Mouse (Mus musculus) cerebellum, adult 11 months (tissue): ENCODE measurements at regions not wholly inside any gene's neighbourhood (a gene's known extent, or its start where the extent isn't known, plus 50 kb on each side); places are given as distances from the start of the nearest gene placed in this dataset.
"Not testable (repeated sequence)": the region's sequence is repeated elsewhere in the genome, so short reads cannot be mapped to it uniquely, and the experiment has no call there.

Source experiments
- DNase-seq: peaks from one replicate; pipeline ENCODE4 v3.0.0; 2022

DNA sequence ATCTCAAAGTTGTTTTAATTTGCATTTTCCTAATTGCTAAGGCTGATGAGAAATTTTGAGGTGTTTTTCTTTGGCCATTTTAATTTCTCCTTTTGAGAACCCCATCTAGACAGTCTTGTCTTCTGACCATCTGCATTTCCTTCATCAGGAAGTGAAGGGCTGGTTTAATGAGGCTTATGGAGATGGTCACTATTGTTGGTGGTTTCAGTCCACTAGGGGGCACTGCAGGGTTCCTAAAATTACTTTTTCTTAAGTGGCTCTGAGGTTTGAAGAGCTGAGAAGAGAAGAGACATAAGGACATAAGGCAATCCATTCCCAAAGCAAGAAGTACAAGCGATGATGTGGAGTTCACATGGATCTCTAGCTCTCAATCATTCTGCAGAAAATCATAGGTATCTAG lies 805.6 kb upstream of the Olfr1507 start:
- not testable (repeated sequence) for DNase-seq

DNA sequence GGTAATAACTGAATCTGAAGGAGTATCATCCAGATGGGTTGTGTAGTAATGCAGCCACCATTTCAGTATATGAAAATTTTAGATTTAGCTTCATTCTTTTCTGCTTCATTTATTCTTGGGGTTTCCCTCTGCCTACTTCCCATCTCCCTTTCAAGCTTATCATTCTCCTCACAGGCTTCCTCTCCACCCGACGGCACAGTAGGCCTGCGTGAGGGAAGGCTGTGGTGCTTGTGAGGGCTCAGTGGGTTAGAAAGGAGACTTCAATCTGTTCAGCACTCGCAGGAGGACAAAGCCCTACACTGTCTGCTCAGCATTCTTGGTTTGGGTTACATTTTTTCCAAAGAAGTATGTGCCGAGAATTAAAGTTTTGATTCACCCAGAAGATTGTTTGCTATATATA lies 804.2 kb upstream of the Olfr1507 start:
- not testable (repeated sequence) for DNase-seq

DNA sequence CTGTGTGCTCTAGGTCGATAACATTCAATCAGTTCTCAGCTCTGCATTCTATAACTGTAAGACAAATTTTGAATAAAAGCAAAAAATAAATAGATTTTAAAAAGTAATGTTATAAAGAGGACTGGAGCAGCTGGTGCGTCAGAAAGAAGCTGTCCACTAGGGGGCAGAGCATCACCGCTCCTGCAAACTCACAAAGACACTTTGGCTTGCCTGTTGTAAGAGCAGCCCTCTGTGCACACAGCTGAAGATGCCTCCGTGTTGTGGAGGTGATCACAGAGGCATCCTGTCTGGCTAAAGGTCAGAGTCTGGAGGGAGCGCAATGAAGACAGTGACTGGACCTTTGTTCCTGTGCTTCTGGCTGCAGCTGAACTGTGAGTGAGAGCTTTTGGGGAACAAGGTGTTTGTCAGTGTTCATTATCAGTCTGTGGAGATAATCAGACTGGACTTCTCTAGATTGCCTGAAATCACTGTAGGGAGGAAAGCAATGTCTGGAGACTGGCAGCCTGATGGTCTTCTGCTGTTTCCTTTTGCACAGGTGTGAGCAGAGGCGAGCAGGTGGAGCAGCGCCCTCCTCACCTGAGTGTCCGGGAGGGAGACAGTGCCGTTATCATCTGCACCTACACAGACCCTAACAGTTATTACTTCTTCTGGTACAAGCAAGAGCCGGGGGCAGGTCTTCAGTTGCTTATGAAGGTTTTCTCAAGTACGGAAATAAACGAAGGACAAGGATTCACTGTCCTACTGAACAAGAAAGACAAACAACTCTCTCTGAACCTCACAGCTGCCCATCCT lies 788.0 kb upstream of the Olfr1507 start:
- not testable (repeated sequence) for DNase-seq

DNA sequence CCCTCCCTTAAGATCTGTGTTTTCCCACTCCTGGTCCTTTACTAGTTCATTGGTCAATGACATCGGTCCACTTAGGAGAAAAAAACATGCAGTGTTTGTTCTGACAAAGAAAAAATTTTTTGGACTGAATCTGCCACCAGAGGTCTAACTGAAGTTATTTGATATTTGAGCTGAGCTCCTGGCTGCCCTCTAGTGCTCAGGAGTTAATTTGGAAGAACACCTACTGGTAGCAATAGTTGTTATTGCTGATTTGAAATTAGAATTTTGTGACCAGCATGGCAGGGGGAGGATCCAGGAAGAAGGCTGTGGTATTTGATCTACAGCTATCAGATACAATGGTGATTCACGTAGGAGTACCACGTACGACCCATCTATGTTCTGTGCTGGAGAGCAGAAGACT lies 777.7 kb upstream of the Olfr1507 start:
- not testable (repeated sequence) for DNase-seq

DNA sequence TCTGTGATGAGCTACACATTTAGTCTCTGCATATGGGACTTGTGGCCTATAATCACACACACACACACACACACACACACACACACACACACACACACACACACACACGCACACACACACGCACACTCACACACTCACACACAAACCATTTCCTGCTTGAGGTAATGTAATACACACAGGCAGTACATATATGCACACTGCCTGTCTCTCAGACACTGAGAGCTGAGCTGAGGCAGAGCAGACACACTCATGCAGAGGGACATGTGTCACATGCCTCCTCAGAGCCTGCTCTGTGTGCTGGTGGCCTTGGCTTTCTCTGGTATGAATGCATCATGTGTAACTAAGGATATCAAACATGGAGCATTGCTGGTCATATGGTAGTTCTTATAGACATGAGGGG lies 772.1 kb upstream of the Olfr1507 start:
- not testable (repeated sequence) for DNase-seq

DNA sequence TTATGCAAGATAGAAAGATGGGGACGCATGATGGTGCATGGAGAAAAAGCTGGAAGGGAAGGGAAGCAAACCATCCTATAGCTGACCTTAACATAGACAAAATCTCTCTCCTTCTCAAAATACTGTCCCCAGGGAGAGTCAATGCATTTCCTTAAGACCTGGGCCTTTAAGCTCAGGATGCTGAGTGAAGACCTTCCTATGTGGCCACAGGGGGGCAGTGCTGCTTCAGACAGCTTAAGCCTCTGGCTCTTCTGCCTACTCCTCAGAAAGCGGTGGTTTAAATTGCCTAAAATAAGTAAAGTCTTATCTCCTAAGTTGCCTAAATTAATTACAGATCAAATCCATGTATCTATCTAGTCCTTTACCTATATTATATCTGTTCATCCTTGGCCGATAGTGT lies 760.4 kb upstream of the Olfr1507 start:
- not testable (repeated sequence) for DNase-seq

DNA sequence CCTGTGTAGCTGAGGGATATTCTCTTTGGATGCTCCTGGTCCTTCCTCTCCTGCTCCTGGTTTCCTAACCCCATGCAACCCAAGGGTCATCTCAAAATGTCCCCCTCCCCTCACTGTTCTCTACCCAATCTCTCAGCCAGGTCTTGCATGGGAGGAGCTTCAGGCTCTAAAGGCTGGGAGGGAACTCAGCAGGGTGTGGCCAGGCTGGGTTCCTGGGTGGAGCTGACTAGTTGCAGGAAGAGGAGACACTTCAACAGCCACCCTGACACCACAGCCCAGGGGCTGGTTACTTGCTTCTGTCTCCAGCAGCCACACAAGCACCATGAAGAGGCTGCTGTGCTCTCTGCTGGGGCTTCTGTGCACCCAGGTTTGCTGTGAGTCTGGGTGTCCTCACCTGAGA lies 757.9 kb upstream of the Olfr1507 start:
- not testable (repeated sequence) for DNase-seq

DNA sequence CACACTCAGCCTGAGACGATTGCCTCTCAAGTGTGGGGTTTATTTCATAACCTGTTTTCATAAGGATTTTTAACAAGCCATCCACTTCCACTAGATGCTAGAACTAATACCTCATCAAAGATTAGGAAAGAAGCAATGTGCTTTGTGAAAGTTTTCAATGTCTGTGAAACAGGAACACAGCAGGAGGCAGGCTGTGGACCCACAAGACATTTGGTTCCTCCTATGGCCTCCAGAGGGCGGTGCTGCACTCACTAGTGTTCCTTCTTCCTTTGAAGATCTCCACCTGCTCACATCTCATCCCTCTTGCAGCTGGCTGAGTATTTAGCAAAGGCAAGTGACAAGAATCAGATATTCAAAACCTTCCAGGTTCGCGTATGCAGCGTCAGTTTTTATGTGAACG lies 735.6 kb upstream of the Olfr1507 start:
- DNase-seq, result not testable (repeated sequence)

DNA sequence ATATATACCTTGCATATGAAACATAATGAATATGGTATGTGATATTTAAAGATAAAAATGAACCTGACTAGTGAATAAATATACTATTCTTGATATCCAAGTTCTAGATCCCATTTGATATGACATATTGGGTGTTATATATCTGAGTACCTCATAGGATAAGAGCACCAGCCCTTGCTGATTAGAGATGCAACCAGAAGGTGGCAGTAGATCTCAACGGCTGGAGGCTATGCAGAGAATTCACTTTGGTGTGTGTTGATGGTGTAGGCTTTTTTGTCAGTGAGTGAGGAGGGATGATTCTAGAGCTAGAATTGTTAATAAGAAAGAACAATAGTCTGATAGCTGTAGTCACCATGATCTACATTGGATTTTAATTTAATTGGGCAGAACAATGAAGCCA lies 729.2 kb upstream of the Olfr1507 start:
- not testable (repeated sequence) for DNase-seq

DNA sequence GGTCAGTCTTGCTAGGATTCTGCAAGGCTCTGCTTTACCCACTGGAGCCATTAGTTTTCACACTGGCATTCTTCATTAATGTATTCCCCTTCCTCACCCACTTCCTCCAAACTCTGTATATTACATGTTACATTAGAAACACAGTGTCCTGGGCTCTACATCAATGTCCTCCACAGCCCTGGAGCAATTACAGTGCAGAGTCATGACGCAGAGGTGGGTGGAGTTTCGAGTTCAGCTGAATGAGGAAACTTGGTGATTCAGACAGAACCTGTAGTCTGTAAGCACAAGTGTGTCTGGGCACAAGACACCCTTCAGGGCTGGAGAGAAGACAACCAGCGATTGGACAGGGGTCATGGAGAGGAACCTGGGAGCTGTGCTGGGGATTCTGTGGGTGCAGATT lies 715.0 kb upstream of the Olfr1507 start:
- DNase-seq, result not testable (repeated sequence)

DNA sequence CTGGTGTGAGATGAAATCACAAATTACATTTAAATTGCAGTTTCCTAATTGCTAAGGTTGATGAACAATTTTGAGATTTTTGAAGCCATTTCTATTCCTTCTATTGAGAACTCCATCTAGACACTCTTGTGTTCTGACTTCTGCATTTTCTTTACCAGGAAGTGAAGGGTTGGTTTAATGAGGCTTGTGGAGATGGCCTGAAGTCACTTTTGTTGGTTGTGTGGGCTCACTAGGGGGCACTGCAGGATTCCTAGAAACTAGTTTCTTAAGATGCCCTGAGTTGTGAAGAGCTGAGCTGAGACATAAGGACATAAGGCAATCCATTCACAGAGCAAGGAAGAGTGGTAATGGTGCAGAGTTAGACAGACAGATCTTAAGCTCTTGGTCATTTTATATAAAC lies 713.7 kb upstream of the Olfr1507 start:
- DNase-seq, result not testable (repeated sequence)

DNA sequence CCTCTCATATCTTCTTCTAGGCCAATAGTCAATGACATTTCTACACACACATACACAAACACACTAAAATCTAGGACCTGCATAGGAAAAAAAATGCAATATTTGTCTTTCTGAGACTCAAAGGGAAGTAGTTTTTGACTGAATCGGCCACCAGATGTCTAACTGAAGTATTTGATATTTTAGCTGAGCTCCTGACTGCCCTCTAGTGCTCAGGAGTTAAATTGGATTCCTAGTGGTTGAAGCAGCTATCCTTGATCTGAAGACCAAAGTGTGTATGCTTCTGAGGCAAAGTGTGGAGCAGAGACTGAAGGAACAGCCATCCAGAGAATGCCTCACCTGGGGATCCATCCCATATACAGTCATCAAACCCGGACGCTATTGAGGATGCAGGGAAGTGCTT lies 695.4 kb upstream of the Olfr1507 start:
- DNase-seq, result not testable (repeated sequence)

DNA sequence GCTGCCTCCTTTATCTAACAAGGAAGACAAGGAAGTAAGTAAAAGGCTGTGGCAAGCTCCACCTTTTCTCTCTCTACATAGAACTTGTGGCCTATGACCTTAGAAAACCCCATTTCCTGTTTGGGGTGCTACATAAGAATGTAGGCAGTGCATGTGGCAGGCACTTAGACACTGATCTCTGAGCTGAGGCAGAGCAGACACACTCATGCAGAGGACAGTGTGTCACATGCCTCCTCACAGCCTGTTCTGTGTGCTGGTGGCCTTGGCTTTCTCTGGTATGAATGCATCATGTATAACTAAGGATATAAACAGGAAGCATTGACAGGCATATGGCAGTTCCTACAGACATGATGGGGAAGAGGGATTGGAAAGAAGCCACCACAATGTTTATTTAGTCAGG lies 678.5 kb upstream of the Olfr1507 start:
- DNase-seq, result not testable (repeated sequence)

DNA sequence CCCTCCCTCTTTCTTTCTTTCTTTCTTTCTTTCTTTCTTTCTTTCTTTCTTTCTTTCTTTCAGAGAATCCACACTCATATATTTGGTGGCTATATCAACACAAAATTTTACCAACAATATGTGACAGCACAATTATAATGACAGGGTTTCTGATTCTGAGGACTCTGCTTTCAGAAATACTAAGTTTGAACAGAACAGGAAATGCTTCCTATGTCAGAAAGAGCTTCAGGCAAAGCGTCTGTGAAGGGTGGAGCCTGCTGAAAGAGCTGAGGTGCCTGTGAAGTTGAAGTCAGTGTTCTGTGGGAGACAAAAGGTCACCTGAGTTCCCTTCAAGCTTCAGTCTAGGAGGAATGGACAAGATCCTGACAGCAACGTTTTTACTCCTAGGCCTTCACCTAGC lies 670.8 kb upstream of the Olfr1507 start:
- not testable (repeated sequence) for DNase-seq

DNA sequence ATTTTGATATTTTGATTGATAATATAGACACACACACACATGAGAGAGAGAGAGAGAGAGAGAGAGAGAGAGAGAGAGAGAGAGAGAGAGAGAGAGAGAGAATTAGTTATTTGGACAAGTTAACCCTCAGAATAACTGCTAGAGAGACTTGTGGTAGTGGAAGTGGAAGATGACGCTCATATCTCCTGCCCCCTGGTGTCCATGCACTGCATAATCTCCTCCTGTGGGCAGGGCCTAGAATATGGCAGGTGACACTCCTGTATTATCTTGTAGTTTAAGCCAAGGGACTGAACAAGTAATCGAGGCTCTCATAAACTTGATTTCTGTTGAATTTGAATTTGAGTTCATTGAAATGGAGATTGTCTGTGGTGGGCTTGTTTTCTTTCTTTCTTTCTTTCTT lies 663.5 kb upstream of the Olfr1507 start:
- not testable (repeated sequence) for DNase-seq

DNA sequence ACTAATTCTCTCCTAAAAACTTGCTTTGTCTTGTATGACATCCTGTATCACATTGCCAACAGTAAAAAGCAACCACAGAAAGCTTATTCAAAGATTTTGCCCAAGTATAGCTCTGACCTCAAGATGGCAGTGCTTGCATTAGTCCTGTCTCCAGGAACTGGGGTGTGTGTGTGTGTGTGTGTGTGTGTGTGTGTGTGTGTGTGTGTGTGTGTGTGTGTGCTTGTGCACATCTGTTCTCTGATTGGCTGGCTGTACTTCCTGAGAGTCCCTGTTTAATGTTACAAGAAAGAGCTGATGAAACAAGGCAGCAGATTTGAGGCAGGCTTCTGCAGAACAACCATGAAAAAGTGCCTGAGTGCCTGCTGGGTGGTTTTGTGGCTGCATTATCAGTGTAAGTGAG lies 639.2 kb upstream of the Olfr1507 start:
- DNase-seq, result not testable (repeated sequence)

DNA sequence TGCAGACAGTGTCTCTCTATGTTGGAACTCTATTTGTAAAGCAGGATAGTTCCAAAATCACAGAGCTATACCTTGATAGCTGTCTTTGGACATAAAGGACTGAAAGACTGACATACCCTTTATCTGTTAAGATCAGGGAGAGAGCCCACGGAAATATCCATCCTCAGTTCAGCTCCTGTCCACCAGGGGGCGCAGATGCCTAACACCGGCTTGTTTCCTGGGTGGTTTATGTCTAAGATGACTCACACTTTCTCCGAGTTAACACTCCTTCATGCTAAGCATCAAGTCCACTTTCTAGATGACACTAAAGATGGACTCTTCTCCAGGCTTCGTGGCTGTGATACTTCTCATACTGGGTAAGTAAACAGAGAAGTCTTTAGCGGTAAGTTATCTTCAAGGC lies 636.8 kb upstream of the Olfr1507 start:
- DNase-seq, result peak; percentile 1

DNA sequence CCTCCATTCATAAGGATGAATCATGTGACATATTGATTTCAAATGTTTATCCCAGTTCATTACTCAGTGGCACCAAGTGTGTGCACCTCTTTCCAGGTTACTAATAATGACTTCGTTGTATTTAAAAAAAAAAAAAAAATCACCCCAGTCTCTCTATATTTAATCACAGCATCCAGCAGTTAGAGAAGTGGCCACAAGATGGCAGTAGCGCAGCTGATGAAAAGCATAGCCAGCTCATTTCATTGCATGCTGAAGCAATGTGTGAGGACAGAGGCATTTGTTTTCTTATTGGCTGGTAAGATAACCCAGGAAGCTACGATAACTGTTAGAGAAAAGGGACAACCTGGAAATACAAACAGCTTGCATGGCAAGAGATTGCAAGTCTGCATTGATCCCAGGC lies 626.2 kb upstream of the Olfr1507 start:
- not testable (repeated sequence) for DNase-seq

DNA sequence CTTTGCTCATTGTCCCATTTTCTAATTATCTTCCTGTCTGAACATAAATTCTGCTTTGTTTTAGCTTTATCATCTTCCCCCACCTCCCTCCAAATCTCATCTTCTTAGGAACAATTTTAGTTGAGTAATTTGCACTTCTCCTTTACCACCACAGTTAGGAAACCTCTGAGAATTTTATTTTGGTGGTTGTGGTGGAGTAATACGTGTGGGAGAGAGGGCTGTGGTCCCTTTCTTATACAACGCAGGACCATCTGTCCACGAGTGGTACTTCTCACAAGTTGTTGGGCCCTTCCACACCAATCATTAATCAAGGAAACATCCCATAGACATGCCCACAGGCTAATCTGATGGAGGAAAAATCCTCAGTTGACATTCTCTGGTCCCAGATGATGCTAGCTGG lies 614.2 kb upstream of the Olfr1507 start:
- not testable (repeated sequence) for DNase-seq

DNA sequence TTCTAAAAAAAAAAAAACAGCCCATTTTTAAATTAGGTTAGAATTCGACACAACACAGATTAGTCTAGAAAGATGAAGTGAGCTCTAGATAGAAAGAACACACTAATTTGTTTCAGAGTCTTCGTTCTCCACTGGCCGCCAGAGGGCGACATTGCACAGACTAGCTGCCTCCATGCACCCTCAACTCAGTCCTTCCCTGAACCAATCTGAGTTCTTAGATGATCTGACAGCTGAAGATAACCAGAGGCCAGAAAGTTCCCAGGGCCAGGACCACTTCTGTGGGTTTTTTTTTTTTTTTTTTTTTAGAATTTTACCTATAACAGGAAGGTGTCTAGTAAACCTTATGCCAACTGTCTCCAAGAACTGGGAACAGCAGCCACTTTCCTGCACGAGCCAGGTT lies 605.8 kb upstream of the Olfr1507 start:
- not testable (repeated sequence) for DNase-seq

DNA sequence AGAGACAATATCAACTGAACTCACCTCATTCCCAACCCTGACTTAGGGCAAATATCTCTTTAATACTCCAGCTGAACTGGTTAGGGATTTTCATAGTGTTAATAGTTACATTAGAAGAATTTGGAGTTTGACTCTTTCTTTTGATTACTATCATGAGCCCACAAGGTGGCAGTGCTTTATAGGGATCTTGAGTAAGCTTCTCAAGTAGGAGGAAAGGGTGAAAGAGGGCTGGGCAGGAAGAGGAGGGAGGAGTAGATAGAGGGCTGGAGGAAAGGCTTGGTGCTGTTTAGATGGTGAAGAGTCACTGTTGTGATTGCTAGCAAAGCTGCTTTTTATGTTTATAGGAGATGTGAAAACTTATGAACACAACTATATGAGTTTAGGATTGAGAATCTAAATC lies 595.4 kb upstream of the Olfr1507 start:
- DNase-seq, result not testable (repeated sequence)

DNA sequence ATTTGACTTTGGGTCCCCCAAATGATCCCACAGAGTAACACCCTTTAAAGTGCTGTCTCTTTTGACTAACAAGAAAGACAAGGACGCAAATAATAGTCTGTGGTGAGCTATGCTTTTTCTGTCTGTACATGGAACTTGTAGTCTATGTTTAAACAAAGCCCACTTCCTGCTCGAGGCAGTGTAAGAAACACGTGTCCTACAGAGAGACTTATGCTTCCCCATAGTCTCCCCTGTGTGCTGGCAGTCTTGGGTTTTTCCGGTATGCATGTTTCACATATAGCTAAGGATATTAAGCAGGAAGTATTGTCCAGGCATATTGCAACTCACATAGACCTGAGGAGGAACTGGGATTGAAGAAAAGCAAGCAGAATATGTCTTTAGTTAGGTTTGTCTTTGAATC lies 586.3 kb upstream of the Olfr1507 start:
- not testable (repeated sequence) for DNase-seq

DNA sequence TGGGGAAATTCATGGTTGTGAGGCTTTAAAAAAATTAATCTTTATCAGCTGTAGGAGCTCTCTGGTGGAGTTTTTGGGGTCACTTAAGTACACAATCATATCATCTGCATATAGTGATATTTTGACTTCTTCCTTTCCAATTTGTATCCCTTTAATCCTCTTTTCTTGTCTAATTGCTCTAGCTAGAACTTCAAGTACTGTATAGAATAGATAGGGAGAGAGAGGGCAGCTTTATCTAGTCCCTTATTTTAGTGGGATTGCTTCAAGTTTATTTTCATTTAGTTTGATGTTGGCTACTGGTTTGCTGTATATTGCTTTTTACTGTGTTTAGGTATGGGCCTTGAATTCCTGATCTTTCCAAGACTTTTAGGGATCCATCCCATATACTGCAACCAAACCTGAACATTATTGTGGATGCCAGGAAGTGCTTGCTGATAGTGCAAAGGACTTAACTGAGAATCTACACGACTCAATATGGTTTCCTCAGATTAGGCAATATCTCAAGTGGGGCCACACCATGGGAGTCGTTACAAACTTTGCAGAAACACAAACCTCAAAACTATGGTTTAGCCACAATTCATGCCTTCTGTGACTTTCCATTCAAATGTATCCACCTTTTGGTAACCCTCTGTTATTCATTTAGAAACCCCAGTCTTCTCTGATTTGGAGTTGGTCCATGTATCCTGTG lies 585.6 kb upstream of the Olfr1507 start:
- not testable (repeated sequence) for DNase-seq

DNA sequence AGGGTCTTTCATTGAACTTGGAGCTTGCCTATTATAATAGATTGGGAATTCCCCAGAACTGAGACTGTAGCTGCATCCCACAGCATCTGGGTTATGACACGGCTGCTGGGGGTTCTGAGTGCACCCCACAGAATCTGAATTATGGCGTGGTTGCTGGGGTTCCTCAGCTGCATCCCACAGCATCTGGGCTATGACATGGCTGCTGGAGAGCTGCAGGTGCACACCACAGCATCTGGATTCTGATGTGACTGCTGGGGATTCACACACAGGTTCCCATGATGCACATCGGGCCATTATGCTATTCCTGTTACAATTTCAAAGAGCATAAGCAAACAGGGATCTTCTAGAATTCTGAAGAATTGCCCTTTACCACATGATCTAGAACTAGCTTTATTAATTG lies 585.0 kb upstream of the Olfr1507 start:
- not testable (repeated sequence) for DNase-seq
